Mouse (Mus musculus) testis, postnatal 10 days (tissue): Measurements from ENCODE around the gene Fnbp1l.

ENCODE experiments used
- DNase-seq: peaks from one replicate; pipeline ENCODE4 v3.0.0; 2021; ENCODE audit warnings: low spot score

The Fnbp1l gene

DNA sequence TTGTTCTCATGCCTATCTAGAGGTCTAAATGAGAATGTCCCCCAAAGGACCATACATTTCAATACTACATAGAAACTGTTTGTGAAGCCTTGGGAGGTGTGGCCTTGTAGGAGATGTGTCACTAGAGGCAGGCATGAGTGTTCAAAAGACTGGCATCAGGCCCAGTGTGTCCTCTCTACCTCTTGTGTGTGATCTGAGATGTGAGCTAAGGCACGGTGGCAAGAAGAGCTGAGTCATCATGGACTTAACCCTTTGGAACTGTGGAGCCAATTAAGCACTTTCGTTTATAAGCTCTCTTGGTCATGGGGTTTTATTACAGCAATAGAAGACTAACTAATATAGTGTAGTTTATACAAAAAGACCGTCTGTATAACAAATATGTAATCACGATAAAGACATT lies 16.3 kb downstream of the Fnbp1l start:
- no peak for DNase-seq

DNA sequence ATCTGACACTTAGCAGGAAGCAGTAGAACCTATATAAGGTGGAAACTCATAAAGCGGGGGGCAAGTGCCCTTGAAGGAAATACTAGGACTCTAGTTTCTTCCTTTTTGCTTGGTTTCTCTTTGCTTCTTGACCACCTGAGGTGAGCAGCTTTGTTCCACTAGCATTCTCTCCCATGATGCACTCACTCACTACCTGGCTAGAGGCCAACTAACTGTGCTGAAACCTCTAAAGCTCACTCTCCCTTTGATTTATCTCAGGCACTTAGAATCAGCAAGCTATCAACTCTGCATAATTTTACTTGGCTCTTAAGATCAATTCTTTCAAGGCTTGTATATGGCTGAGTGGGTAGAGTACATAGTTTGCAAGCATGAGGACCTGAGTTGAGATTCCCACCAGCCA lies 17.1 kb downstream of the Fnbp1l start:
- DNase-seq, result no peak

DNA sequence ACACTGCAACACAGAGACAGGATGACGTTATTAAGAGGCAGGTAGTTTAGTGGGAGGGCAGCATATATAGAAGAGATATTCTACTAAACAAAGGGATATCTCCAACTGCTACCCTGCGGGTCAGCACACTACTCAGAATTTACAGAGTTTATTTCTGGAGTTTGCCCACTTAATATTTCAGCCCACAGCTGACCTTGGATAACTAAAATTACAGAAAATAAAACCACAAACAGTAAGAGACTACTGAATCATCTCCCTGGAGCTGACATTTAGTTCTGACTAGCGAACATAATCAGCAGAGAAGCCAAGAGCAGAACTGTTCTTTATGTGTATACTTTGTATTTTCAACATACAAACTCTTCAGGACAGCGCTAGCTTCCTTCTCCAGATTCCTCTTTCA lies 20.2 kb downstream of the Fnbp1l start:
- no peak for DNase-seq

DNA sequence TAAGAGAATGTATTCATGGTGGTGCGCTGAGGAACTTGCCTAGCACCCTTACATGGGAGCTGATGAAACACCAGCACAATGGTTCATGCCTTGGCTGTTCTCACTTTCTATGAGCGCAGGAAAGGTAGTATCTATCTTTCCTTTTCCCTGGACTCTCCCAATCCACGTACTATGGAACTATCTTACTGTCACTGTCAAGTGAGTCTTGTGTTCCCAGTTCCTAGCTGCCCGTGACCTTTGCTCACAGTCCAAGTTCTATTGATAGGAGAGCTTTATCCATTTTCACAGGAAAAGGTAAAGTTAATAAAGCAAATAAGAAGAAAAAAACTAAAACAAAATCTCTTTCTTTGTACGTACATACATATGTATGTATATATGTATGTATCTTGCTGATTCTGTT lies 28.7 kb downstream of the Fnbp1l start:
- no peak for DNase-seq

DNA sequence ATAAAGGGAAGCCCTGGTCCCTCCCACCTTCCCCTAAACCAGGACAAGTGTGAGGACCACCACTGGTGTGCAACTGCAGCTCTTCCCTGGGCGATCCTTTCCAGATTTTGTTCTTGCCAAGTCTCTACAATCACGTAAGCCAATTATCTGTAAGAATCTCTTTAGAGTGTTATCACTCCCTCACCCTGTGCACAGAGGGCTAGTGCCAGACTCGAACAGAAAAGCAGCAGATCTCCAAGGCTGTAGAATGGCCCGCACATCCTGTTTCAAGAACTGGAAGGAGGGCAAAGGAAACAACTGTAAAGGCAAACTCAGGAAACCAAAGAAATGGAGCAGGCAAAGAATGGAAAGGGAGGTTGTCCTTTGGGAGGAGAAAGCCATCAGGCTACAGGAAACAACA lies 29.2 kb downstream of the Fnbp1l start:
- DNase-seq, result no peak

DNA sequence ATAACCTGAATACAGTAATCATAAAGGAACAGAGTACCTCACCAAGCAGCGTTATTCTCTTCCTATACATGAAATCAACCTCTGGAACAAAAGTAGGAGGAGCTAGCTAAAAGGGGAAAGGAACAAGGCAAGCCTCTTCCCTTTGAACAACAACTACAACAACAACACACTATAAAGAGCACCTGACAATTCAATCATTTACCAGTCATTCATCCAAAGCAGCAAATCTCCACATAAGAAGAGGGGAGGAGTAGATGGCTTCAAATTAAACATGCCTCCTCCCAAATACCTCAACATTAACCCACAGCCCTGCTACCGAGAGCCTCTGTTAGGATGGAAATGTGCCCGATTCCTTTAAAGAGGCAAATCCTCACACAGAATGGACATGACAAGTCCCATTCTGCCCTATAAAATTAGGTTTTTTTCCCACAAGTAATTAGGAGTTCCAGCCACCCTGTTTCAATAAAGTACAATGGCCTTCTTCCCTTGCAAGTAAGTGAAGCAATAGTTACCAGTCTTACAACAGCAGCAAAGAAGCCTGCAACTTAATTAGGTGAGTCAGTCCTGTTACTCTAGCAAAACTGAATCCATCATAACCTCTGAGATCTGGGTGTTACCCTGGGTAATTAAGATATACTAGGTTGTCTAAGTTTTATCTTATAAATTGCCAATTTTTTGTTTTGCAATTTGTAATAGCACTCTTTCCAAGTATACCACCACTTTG lies 32.4 kb downstream of the Fnbp1l start:
- no peak for DNase-seq

DNA sequence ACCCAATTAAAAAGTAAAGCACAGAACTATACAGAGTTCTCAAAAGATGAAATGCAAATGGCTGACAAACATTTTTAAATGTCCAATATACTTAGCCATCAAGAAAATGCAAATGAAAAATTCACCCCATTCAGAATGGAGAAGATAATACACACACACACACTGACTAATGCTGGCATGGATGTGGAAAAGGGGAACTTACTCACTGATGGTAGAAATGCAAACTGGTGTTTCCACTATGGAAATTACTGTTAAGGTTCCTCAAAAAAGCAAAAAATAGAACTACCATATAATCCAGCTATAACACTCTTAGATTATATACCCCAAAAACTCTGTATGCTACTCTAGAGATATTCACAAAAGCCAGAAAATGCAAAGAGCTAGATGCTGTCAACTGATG lies 42.2 kb downstream of the Fnbp1l start:
- DNase-seq, result no peak

DNA sequence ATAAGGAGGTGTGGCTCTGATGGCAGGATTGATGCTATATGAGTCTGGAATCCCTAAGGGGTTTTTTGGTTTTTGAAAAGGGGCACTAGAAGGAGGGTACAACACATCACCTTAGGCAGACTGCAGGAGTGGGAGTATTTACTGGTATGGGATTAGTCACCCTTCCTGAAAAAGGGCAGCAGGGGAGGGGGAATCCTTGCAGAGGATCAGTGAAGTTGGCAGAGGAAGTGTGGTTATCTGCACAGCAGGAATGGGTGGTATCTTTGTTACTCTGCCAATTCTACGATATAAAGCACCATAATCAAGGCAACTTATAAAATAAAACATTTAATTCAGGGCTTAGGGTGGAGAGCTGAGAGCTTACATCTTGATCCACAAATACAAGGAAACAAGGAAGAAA lies 44.6 kb downstream of the Fnbp1l start:
- DNase-seq, result no peak

DNA sequence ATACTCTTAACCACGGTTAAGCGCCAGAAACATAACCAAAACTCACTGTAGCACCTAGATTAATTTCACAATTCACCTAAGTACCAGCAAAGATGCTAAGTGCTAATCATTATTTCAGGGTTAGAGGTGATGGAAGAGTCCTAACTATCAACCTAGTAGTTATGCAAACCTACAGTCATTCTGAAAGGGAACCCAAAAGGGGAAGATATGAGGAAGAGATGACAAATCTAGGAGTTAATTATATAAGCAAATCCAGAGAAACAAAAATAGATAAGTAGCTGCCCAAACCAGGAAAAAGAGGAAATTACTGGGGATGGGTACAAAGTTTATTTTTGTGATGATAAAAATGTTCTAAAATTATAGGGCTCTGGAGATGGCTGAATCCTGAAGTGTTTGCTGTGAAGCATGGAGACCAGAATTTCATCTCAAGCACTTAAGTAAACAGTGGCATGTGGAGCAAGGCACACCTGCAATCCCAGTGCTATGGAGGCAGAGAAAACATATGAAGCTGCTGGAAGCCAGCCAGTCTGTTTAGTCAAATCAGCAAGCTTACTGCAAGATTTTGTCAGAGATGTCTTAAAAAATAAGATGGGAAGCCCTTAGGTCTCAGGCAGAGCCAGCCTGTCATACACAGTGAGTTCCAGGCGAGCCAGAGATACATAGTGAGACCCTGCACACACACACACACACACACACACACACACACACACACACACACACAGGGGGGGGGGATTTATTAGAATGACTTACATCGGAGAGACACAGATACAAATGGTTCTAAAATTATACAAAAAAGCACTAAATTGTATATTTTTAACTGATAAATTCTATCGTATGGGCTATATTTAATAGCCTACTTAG lies 45.9 kb downstream of the Fnbp1l start:
- no peak for DNase-seq

DNA sequence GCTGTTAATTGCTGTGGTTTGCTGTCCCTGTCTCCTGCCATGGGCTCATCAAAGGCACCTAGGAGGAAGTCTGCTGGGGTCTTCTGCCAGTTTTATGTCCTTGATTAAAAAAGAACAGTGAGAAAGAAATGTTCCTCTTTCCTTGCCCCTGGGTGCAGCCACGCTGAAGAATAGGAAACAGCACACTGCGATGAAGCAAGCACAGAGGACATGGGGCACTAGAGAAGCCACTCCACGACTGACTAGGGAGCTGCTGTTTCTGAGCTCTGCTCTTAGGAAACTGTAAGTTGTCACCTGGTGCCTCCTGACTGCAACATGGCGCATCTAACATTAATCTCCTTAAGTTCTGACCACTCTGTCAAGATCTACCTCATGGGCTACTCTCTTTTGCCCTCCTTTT lies 53.0 kb downstream of the Fnbp1l start:
- DNase-seq, result no peak

DNA sequence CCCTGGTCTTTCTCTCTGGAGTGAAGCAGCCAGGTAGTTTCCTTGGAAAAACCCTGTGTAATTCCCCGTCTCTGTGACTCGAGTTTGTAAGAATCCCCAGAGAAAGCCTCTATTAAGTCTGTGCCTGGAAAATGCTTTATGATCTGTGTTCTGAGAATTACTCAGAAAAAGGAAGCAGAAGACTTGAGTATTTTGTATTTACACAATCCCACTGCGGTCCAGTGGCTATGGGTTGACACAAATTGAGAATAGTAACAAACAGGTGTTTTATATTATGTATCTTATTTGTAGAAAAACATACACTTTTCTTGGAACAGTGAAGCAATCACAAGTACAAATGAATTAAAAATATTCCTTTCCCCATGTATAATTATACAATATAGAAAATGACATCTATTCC lies 53.4 kb downstream of the Fnbp1l start:
- DNase-seq, result no peak

DNA sequence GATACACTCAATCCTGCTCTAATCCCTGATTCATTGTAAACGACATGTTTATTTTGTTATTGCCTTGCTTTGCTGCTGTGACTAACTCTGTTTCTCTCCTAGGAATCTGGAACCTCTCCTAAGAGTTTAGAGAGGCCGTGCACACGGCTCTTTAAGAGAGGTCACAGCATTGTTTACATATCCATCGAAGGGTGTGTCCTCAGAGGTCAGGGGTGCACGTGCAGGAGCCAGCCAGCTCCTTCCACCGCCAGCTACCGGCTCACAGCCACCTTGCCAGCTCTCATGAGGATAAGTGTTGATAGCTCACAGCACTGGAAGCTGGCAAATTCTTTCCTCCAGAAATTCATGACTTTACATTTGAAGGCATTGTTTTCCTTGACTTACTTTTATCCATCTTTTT lies 54.2 kb downstream of the Fnbp1l start:
- no peak for DNase-seq

DNA sequence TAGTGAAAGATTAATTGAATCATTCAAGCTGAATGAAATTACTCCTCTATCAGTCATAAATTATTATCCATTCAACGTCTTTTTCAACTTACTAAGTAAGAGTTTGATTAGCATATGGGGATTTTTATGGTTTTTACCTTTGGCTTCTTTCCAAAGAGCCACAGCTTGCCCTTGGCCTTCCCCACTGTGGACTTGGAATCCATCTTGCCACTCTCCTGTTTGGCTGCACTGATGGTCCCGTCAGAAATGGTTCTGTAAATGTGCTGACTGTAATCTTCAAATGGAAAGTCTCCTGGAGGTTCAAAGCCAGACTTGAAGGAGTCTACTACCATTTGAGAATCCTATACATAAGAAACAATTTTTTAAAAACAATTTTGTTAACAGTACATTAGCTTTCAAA lies 61.7 kb downstream of the Fnbp1l start:
- no peak for DNase-seq

DNA sequence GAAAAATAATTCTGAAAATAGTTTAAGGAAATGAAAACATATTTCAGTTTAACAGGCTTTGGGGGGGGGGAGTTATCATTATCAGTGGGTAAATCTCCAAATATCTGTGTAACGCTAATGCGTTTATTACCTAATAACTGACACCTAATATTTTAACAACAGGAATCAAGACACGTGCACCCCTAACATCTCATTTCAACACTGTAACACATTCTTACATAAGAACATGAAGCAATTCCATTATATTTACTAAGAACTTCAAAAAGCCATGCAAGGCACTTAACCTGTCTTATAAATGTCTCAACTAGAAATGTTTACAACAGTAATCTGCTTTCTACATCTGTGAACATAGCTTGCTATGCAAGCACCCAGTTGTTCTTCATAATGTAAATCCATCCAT lies 68.3 kb downstream of the Fnbp1l start:
- DNase-seq, result no peak

DNA sequence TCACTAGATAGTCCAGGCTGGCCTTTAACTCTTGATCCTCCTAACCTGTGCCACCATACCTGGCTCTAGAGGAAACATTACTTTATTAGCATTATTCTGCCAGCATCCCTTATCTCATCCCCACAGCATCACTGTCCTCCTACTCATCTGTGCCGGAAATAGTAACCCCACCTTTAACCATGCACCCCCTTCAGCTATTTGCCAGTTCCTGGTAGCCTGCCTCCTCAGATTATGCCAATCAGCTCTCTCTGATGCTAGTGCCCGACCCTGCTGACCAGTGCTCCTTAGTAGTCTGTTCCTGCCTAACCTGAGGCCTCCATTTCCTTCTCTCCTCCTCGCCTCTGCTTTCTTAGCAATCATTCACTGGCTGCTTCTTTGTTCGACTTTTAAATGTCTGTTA lies 72.0 kb downstream of the Fnbp1l start:
- no peak for DNase-seq

DNA sequence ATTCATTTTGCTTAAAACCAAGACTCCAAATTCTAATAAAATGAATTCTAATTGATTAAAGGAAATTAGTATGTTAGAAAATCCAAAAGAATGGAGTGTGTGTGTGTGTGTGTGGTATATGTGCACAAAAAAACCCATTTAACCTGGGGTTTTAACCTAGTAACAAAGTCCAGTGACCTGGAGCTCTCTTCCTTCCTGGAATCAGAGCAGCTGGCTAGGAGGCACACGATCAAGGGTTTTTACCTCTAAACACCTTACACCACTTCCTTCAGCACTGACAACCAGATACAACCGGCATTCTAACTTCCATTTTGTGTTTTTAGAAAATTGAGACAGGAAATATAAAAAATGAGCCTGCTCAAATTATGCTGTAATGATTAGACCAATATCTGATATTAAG lies 74.2 kb downstream of the Fnbp1l start:
- no peak for DNase-seq

DNA sequence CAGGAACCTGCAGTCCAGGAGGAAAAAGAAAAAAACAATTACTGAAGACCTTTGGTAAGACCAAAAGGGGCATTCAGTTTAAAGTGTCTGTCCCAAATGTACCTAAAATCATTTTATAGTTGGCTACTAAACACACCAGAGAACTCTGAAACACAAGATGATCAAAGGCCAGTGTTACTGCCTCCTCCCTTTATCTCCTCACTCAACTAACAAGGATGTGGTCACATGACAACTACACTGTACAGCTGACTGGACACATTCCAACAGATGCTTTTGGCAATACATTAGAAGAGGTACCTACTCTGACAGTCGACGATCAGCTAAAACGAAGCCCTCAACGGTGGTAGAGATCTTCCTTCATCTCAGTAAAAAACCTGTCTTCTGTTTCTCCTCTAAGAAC lies 78.6 kb downstream of the Fnbp1l start:
- no peak for DNase-seq

DNA sequence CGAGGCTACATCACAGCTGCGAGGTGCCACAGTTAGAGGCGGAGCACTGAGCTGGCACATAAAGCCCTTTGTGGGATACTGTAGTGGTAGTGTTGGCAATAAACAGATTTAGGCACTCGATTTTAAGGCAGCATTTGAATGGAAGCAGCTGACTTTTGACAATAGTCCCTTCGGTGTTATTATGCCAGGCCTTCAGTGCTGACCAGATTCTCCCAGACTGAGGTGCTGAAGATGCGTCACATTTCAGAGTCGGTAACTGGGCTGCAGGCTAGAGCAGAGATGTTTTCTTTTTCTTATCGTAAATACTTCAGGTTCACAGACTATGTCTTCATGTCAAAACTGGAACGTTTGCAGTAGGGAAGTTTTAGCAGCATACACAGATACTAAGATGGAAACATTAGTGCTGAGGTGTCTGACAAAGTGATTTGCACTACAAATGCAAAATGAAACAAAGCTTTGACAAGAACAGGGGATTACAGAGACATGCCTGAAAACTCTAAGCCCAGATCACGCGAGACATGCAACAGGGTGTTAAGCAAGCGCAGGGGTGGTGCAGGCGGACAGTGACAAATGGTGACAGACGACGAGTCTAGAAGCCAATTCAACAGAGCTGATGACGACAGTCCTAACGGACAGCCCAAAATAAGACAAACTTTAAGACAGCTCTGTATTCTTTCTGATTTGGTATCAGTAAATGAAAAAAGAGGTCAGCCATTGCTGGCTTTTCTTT lies 79.4 kb downstream of the Fnbp1l start:
- DNase-seq, result no peak

DNA sequence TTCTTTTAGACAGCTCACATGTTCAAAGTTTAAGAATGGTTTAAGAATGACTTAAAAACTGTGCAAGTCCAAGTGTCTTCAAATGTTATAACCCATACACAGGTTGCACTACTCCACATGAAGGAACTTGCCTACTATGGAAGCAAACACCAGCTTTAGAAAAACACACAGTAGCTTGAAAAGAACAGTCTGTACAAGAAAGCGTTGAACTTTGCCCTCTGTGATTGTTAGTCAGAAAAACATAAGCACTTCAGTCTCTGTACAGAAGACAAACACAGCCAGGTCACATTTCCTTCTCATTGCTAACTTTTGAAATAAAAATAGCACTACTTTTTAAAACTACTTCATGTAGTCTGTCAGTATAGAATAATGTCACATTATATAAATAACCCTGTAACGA lies 80.7 kb downstream of the Fnbp1l start:
- no peak for DNase-seq

DNA sequence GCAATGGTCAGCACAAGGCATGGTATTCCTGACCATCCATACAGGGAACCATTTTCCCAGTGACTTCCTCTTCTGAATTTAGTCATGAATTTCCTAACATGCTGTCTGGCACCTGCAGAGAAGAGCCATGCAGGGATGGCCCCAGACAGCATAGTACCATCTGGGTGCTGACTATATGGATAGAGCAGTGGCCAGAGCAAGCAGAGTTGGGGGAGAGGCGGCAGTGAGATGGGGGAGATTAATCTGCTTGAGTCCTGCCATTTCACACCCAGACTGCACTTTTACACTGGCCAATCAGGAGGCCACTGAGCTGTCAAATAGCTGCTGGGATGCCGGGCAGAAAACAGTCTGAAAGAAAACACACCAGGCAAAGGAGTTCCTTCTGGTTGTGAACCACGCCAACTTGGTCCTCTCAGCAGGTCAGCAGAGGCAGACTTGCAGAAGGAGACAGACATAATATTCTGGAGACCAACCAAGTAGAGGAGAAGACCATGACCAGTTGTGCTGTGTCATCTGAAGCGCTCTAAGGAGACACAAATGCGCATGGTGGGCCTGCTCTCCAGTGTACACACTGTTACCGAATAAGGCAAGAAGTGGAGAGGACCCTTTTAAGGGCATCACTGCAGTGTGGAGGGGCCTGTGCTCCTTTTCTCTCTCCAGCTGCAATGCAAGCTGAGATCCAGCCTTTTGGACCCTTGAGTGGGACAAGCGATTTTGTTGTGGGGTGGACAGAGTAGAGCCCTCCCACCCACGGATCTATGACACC lies 83.4 kb downstream of the Fnbp1l start:
- DNase-seq, result no peak

DNA sequence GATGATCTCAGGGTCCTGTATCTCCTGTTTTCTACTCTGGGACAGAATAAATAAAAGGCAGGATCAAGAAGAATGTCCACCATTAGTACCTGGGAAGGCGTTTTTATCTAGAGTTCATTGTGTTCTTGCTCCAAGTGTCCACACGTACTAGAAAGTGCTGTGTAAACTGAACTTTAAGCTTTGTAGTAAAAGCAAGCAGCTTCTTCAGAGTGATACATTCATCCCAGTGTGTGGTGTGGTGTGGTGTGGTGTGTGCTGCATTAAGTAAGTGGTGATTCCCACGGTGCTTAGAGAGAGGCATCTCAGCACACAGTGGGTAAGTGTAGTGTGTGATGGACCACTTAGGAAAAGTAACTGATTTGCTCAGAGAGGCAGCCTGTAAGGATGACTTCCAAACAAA lies 91.0 kb downstream of the Fnbp1l start:
- no peak for DNase-seq

DNA sequence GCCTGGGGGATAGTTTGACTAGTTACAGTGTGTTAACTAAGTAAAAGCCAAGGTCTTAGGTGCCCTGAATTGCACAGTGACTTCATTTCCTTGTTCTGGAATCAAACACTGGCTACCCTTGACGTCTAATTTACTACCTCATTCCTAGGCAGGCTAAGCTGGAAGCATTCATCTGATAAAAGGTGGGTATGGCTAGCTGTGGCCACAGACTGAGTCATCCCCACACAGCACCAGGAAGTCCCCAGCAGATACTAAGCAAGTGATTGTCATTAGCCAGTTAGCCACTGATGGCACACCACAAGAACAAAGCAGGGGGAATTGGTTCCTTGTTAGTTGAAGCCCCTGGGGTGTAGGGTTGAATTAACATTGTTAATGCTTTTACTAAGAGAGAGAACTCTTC lies 98.2 kb downstream of the Fnbp1l start:
- DNase-seq, result no peak
